Mouse (Mus musculus) embryonic facial prominence, embryonic 12.5 days (tissue): ENCODE data around the gene Nqo2. TPM values are rescaled to one million over a fixed set of nuclear protein-coding genes. Genes with fewer than 3 reads are reported as not detected.

Experiments used
- polyA plus RNA-seq: library from polyadenylated mRNA; unstranded; fragments of >200 nt; fragmentation: Nextera tagmentation; extraction: Ambion mirVana; gene quantifications from 2 replicates; pipeline ENCODE4 v1.2.1, GENCODE M21; 2016

Gene Nqo2
- polyA plus RNA-seq, 1 experiment from 2014 or later, result 15.8 TPM

Other genes with a start within 250 kb of the Nqo2 start
- gene Serpinb6e, start 121.3 kb upstream of the Nqo2 start, polyA plus RNA-seq, result not detected in 2 replicates
- gene Serpinb6c, start 59.0 kb upstream of the Nqo2 start, polyA plus RNA-seq, result 0.34 and 0.42 TPM in 2 replicates
- 16.4 and 16.5 TPM in 2 replicates for gene Ripk1, start 37.7 kb downstream of the Nqo2 start, polyA plus RNA-seq
- gene Serpinb6a, start 38.1 kb downstream of the Nqo2 start, polyA plus RNA-seq, result 57.0 and 61.2 TPM in 2 replicates
- 40.2 and 43.9 TPM in 2 replicates for gene Bphl, start 72.9 kb downstream of the Nqo2 start, polyA plus RNA-seq
- gene Tubb2a, start 113.3 kb downstream of the Nqo2 start, polyA plus RNA-seq, result 162 and 188 TPM in 2 replicates
- 66.5 and 77.7 TPM in 2 replicates for gene Tubb2b, start 165.8 kb downstream of the Nqo2 start, polyA plus RNA-seq
- 111 TPM in 2 replicates for gene Psmg4, start 198.3 kb downstream of the Nqo2 start, polyA plus RNA-seq